Mouse (Mus musculus): ENCODE measurements around the gene Pard3. TPM values are rescaled to one million over a fixed set of nuclear protein-coding genes. Genes with fewer than 3 reads are reported as not detected.

Gene Pard3
- total RNA-seq, 2 experiments from 2014 or later = 24.0 to 30.0 TPM

DNA sequence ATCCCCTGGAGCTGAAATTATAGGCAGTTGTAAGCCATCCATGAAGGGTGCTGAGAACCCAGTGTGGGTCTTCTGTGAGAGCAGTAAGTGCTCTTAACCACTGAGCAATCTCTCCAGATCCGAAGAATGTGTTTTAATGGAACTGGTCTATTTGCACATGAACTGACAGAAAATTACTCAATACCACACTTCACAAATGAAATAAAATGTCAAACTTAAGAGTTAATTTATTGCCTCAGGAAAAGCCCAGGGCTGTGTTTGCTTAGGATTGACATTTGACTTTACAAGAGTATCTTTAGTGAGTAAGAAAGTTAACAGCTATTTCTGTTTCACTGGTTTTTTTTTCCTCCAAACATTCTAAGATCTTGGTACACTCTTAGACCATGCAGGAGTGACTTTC is 23.7 kb downstream of the Pard3 start:
- DNase-seq = no peak

DNA sequence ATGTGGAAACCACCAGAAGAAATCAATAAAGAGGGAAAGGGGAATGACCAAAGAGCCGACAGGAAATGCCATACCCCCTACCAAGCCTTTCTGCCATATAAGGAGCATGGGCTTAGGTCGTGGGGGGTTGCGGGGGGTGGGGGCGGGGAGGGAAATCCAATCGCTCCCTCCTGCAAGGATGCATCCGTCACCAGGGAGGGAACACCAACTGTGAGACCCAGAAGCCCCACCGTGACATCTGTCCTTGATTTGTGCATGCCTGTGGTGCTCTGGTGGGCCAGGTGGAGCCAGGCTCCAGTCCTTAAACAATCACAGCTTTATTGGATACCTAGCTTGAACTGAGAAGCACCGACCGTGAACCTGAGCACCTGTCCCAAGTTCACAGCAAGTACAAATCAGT is 24.7 kb downstream of the Pard3 start:
- DNase-seq = no peak

DNA sequence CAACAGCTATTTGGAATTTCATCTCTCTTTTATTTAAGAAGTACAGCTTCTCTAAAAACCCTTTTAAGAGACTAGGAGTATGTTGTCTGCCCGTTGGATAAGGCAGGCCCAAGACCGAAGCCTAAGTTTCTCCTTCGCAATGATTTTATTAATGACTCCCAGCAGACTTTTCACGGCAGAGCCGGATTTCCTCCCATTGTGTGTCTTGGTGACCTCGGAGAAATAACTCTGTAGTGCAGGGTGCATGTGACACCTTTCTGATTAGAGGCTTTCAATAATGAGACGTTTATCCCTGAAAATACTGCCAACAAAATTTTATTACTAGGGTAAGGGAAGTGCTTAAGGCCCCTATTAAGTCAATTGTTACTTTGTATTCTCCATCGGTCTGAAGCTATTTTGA is 25.3 kb downstream of the Pard3 start:
- DNase-seq = no peak

DNA sequence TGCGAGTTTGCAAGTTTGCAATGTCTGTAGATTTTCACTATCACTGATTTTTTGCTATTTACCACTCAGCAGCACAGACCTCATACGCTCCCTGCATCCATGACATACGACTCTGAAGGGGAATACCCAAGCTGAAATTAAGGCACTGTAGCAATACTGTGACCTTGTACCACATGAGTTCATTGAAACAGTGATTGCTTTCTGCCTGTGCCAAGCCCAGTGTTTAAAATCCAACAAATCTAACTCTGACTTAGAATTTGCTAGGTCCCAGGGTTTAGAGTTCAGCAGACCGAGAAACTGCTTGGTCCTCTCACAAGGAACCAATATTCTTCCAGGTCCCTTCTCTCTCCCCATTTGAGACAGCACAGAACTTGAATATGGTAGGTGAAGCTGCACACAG is 26.7 kb downstream of the Pard3 start:
- no peak for DNase-seq

DNA sequence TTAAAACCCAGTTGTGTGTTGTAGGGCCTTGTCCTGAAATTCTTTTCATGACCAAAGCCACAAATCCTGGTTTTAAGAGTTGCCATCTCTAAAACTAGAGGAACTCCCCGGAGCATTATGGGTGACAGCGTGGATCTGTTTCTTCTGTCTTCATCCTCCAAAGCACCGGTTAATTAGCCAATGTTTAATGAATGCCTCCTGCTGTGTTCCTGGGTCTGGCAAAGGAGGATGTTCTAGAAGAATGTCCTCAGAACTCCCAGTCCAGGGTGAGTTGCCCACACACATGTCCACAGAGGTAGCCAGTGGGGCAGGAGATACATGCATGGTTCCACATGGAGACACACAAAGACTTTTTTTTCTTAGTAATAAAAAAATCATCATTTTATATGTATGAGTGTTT is 28.2 kb downstream of the Pard3 start:
- DNase-seq = no peak

- DNase-seq = no peak
Measured at GRCm38 (mm10) chr8:127092383-127093112, 28.9 kb downstream of the Pard3 start.

- no peak for DNase-seq
Measured at GRCm38 (mm10) chr8:127093113-127093426, 29.4 kb downstream of the Pard3 start.

DNA sequence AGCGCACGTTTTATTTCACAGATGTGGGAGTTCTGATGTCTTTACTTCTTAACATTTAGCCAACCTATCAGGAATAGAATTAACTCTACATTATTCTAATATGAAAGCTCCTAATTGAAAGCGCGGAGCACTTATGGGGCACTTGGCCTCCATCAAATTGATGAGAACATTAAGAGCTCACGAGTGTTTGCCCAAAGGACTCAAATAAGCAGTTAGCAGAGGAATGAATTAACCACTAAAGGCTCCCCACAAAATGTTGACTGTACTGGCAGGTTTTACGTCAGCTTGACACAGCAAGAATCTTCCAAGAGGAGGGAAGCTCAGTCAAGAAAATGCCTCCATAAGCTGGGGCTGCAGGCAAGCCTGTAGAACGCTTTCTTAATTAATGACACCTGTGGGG is 32.1 kb downstream of the Pard3 start:
- no peak for DNase-seq

GRCm38 (mm10) chr8:127099439-127100090 is 35.9 kb downstream of the Pard3 start:
- DNase-seq = no peak

GRCm38 (mm10) chr8:127103256-127103655 is 39.6 kb downstream of the Pard3 start:
- DNase-seq = no peak

DNA sequence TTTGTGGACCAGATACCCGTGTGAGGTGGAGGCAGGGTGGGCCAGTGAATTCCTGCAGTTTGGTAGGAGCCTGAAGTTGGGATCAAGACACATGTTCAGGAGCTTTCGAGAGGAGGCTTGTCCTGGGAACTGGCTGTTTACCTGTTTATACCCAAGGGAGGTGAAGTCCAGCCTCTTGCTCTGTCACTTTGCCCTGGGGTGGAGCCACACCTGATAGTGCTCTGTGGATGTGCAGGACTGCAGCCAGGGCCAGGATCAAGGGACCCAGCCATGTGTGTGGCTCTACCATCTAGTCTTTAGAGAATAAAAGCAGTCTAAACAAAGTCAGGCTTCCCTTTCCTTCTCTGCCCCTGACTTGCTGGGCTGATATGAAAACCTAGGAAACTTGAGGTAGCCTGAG is 40.9 kb downstream of the Pard3 start:
- DNase-seq = no peak

GRCm38 (mm10) chr8:127107928-127108327 is 44.2 kb downstream of the Pard3 start:
- no peak for DNase-seq

GRCm38 (mm10) chr8:127113209-127113608 is 49.5 kb downstream of the Pard3 start:
- DNase-seq = no peak

DNA sequence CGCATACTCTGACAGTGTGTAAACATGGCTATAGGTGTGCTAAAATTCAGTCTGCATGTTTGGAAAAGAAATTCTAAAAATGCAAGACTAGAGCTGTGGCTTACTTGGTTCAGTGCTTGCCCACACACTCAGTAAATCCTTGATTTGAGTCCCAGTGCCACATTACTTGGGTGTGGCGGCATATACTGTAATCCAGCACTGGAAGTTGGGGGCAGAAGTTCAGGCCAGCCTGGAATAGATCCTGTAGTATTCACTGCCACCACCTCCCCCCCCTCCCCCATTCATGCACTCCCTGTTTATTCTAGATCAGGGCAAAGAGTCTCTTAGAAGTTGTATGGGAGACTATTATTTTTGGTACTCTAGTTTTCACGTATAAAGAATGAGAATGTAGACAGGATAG is 52.1 kb downstream of the Pard3 start:
- no peak for DNase-seq

DNA sequence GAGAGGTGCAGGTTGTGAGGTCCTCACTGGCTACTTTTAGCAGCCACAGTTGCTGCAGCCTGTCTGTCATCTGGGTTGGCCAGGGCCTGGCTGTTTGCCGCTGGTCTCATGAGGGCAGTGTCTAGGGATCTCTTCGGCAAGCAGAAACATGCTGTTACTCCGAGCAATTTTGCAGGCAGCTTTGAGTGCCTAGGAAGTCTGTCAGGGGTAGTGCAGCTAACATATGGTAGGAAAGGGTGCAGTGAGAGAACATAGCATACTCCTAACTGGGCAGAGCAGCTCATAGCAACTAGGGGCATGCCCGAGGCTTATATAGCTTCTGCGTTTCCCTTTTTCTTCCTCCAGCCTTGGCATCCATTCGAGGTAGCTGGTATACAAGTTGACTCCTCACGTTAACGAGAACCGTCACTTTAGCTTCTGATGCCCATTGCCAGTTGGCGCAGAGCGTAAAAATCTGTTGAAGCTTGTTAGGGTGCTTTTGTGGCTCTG is 54.7 kb downstream of the Pard3 start:
- peak; percentile 41 for DNase-seq

GRCm38 (mm10) chr8:127123391-127123790 is 59.7 kb downstream of the Pard3 start:
- DNase-seq = no peak

DNA sequence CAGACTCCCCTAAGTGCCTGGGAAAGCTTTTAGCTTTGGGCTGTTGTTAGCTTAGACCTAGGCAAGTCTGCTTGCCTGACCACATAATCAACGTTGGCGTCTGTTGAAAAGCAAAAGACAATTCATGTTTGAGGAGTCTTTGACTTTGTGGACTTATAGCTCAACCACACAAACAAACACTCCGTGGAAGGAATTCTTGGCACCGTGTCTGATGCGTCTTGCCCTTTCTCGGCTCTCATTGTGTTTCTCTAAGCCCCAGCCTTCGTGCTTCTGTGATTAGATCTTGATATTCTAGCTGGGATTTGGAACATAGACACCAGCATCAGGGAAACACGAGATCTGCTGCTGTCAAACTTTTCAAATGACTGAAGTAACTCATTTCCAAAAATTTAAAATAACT is 61.1 kb downstream of the Pard3 start:
- DNase-seq = no peak

DNA sequence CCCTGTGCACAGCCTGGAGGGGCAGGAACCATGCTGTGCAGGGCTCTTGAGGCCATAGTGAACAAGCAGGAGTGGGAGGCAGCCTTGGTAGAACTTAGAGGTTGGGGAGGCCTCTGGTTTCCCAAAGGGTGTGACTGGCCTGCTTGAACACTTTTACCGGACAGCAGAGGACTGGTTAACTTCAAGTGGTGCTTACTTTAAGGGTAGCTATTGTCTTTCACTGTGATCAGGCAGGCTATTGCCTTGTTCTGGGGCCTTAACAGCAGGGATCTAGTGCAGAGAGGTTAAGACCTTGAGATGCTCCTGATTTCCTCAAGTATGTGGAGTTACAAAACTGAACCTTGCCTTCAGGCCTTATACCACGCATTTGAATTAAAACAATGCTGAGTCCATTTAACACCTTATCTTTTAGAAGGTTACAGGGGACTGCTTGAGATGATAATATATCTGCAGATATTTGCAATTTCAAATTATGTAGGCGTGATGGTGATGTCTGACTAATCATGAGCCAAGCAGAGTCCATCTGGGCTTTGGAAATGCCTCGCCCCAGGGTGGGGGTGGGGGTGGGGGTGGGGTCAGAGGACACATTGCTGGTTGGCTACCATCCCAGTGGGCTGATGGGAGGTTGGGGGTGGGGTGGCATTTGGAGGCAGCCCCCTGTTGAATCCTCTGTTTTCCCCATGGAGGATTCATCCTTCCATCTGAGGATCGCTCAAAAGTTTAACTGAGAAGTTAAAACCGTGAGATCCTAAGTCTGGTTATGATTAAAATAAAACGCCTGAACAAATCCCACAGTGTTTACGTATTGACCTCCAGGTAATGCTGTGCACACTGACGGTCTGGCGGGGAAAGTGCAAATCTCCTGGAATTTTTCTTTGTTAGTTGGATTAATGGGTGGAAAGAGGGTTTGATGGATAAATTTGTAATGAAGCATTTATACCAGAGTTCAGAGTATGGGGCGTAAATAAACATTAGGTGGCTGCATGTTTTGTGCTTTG is 62.3 kb downstream of the Pard3 start:
- no peak for DNase-seq

DNA sequence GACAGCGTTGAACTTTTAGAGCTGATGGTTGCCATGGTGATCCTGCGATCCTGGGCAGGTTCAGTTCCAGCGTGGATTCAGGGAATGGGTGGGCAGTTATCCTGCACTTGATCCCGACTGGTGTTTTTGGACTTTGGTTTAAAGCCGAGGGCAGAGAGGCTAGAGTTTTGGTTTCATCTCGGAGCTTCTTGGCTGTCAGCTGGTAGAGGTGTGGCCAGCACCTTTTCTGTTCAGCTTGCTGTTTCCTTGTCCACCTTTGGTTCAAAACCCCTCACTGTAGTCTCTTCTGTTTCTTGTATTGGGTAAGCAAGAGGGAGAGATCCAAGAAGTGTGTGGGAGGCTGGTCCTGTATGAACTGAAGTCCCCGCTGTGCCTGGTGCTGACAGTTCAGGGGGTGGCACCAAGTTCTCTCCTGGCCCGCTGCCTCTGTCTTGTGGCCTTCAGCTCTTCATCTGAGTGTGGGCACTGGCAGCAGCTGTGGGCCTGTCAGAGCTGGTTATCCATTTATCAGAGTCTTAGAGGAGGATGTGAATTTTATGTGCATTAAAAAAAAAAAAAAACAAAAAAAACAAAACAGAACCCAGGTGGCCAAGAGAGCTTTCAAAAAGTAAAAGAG is 65.2 kb downstream of the Pard3 start:
- DNase-seq = no peak

DNA sequence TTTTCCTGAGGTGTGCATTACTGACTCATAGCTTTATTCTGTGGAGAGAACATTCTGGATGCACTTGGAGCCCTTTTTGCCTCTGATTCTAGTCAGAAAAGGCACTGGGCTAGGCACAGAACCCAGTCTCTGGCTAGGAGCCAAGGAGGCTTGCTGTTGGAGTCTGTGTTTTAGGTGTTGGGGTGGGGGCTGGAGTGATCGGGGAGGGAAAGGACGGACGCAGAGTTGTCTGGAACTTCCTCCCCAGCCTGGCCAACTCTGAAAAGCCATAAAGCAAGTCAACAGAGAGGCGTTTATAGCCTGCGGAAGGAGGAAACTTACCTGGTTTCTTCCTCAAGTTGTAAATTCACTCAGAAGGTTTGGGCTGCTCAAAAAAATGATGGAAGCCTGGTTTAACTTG is 70.6 kb downstream of the Pard3 start:
- DNase-seq = no peak

DNA sequence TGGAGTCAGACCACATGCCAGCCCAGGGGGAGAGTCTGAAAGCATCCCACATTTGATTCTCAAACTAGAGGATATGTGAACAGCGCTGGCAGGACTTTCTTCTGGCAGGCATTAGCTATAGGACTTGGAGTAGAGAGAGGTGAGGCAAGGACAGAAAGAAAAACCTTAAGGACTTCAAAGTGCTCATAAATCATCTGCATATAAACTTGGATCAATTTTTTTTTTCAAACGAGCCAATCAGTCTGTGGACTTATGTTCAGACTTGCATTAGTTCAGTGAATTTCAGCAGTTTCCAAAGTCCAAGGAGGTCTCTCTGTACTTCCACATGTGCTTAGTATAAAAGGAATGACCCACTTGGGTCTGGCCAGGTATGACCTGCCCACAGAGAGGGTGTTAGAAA is 72.5 kb downstream of the Pard3 start:
- no peak for DNase-seq

DNA sequence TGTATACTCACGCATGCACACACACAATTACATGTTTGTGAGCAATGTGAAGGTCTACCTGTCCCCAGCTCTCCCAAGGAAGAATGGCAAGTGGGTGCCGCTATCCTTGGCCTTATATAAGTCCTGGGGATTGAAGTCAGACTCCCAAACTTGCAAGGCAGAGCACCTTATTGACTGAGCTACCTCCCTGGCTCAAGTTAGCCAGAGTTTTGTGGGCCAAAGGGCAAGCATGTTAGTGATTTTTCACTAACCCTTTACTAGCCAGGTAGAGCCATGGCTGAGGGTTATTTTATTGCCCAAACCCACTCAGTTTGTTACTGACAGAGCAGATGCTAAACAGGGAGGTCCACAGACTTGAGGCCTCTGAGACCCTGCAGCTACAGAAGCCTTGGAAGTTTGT is 73.1 kb downstream of the Pard3 start:
- no peak for DNase-seq

Data from gastrocnemius, postnatal 25 days (tissue).